Mouse (Mus musculus) stomach, embryonic 15.5 days (tissue): Measurements from ENCODE around the gene Vcp. TPM values are rescaled to one million over a fixed set of nuclear protein-coding genes. Genes with fewer than 3 reads are reported as not detected.

Experiments
- ATAC-seq: fragments of 200-750 bp; cut with Nextera tagmentation; 2 replicates; pipeline ENCODE4 v1.8.0; 2017; ENCODE audit warnings: low read depth, moderate number of reproducible peaks, moderate TSS enrichment; ENCODE audit not compliant: insufficient read depth, low FRiP score
- H3K27ac ChIP-seq: fragments of 300-500 bp; sonication (generic); 2 replicates; pipeline ENCODE4 v1.5.1; 2015; ENCODE audit warnings: mild to moderate bottlenecking, inconsistent platforms
- H3K27me3 ChIP-seq: fragments of 300-500 bp; sonication (generic); replicated peaks from 2 replicates; pipeline ENCODE4 v1.6.1; 2015; ENCODE audit warnings: inconsistent platforms
- H3K36me3 ChIP-seq: fragments of 300-500 bp; sonication (generic); 2 replicates; pipeline ENCODE4 v1.6.1; 2015; ENCODE audit warnings: inconsistent platforms
- H3K4me1 ChIP-seq: fragments of 300-500 bp; sonication (generic); 2 replicates; pipeline ENCODE4 v1.6.1; 2015; ENCODE audit warnings: inconsistent platforms
- H3K4me2 ChIP-seq: fragments of 300-500 bp; sonication (generic); 2 replicates; pipeline ENCODE4 v1.6.1; 2015; ENCODE audit warnings: mild to moderate bottlenecking, inconsistent platforms
- H3K4me3 ChIP-seq: fragments of 300-500 bp; sonication (generic); replicated peaks from 2 replicates; pipeline ENCODE4 v1.5.1; 2015; ENCODE audit warnings: inconsistent platforms
- H3K9ac ChIP-seq: fragments of 300-500 bp; sonication (generic); 2 replicates; pipeline ENCODE4 v1.6.1; 2015; ENCODE audit warnings: inconsistent platforms
- H3K9me3 ChIP-seq: fragments of 300-500 bp; sonication (generic); 2 replicates; pipeline ENCODE4 v1.6.1; 2016; ENCODE audit warnings: inconsistent platforms
- WGBS: fragments of 180-500 bp; shearing (Covaris S2); methylation state at CpG from one replicate; pipeline ENCODE4 v1.1.7; 2015; 5-methylcytosine and 5-hydroxymethylcytosine counted together
- polyA plus RNA-seq: library from polyadenylated mRNA; unstranded; fragments of >200 nt; fragmentation: Nextera tagmentation; extraction: Ambion mirVana; gene quantifications from 2 replicates; pipeline ENCODE4 v1.2.1, GENCODE M21; 2015

The Vcp gene
- polyA plus RNA-seq, 1 experiment from 2014 or later, result 430 TPM

DNA sequence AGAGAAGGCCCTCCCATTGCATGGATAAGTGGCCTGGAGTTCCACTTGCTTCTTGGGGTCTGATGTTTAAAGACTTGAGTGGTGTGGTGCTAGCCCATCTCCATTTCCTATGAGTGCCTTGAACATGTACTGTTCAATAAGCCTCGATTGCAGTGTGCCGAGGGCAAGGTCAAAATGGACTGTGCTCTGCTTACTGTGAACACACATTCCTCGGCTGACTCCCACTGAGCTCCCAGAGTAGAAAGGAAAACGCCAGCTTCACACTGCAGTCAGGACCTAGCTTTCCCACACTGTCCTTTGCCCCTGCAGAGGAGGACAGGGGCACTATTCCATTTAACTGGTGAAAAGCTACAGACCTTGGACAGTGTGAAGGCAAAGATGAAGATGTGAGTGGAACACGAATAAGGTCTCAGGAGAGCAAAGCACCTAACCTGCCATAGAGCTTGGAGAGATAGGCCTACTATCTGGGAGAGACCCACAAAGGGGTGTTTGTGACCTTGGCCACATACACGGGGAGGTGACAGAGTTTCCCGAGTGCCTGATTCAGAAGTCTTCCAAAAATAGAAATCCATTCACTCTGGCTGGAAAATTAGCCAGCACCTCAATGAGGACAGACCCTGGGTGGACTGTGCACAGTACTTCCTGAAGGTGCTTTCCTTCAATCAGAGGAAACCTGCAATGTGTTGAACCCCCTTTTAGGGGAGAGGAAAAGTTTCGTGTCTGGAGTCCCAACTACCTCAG, 67.9 kb downstream of the Vcp start:
- no peak overlapping the region for H3K27ac ChIP-seq
- no peak overlapping the region for H3K9ac ChIP-seq
- 0 out of 2 replicates have a peak, but pooled peaks cover 3% of the 10 kb centered on the region for H3K27me3 ChIP-seq
- H3K4me1 ChIP-seq, result peaks cover 8% of the 10 kb centered on the region
- no peak overlapping the region for H3K4me3 ChIP-seq
- H3K36me3 ChIP-seq, result no peaks in the 10 kb centered on the region
- 67% methylated on average over 8 of the region's 8 CpGs for WGBS
- no peak for ATAC-seq
- H3K4me2 ChIP-seq, result no peak overlapping the region
- no peaks in the 10 kb centered on the region for H3K9me3 ChIP-seq

Other genes with a start within 250 kb of the Vcp start
- gene Ccl19, start 243.9 kb downstream of the Vcp start, polyA plus RNA-seq, result 0.45 TPM in 1 of 2 replicates, not detected in the other
- 41.8 and 47.0 TPM in 2 replicates for gene Ccl21a, start 226.5 kb downstream of the Vcp start, polyA plus RNA-seq
- not detected in 2 replicates for gene Fam205a1, start 146.6 kb downstream of the Vcp start, polyA plus RNA-seq
- 0.12 TPM in 1 of 2 replicates, not detected in the other for gene Gm12394, start 143.7 kb downstream of the Vcp start, polyA plus RNA-seq
- gene Fam205c, start 126.3 kb downstream of the Vcp start, polyA plus RNA-seq, result 0.24 and 0.42 TPM in 2 replicates
- 1.1 and 2.1 TPM in 2 replicates for gene Phf24, start 83.8 kb downstream of the Vcp start, polyA plus RNA-seq
- gene Dnajb5, start 50.7 kb downstream of the Vcp start, polyA plus RNA-seq, result 7.6 and 9.2 TPM in 2 replicates
- 0.43 and 1.7 TPM in 2 replicates for gene 1700022I11Rik, start 30.9 kb downstream of the Vcp start, polyA plus RNA-seq
- 13.0 and 17.2 TPM in 2 replicates for gene Fancg, start 10.0 kb upstream of the Vcp start, polyA plus RNA-seq
- 21.7 and 22.6 TPM in 2 replicates for gene Pigo, start 25.3 kb upstream of the Vcp start, polyA plus RNA-seq
- 303 TPM in 2 replicates for gene Stoml2, start 31.2 kb upstream of the Vcp start, polyA plus RNA-seq
- 11.9 and 13.2 TPM in 2 replicates for gene Fam214b, start 45.7 kb upstream of the Vcp start, polyA plus RNA-seq
- 7.8 and 9.1 TPM in 2 replicates for gene Unc13b, start 58.4 kb upstream of the Vcp start, polyA plus RNA-seq